Mouse (Mus musculus) heart, embryonic 10.5 days (tissue): ENCODE results near the gene Ralb. TPM values are rescaled to one million over a fixed set of nuclear protein-coding genes. Genes with fewer than 3 reads are reported as not detected.

ENCODE experiments used
- DNase-seq: peaks from one replicate; pipeline ENCODE4 v3.0.0-alpha.2; 2017; ENCODE audit warnings: low spot score
- H3K27ac ChIP-seq: fragments of 300-500 bp; sonication (generic); 2 replicates; pipeline ENCODE4 v1.5.1; 2016; ENCODE audit warnings: mild to moderate bottlenecking
- H3K27me3 ChIP-seq: fragments of 300-500 bp; sonication (generic); 2 replicates; pipeline ENCODE4 v1.6.1; 2016; ENCODE audit warnings: mild to moderate bottlenecking; ENCODE audit not compliant: poor library complexity, insufficient read depth, severe bottlenecking
- H3K36me3 ChIP-seq: fragments of 300-500 bp; sonication (generic); 2 replicates; pipeline ENCODE4 v1.6.1; 2016; ENCODE audit warnings: mild to moderate bottlenecking, moderate library complexity
- H3K4me1 ChIP-seq: fragments of 300-500 bp; sonication (generic); 2 replicates; pipeline ENCODE4 v1.6.1; 2016; ENCODE audit warnings: mild to moderate bottlenecking
- H3K4me3 ChIP-seq: fragments of 300-500 bp; sonication (generic); 2 replicates; pipeline ENCODE4 v1.5.1; 2016; ENCODE audit warnings: mild to moderate bottlenecking, moderate library complexity
- H3K9me3 ChIP-seq: fragments of 300-500 bp; sonication (generic); 2 replicates; pipeline ENCODE4 v1.6.1; 2016; ENCODE audit warnings: mild to moderate bottlenecking, moderate library complexity
- WGBS: fragments of 180-500 bp; shearing (Covaris S2); methylation state at CpG from one replicate; pipeline ENCODE4 v1.1.7; 2016; 5-methylcytosine and 5-hydroxymethylcytosine counted together
- polyA plus RNA-seq: library from polyadenylated mRNA; unstranded; fragments of >200 nt; fragmentation: Nextera tagmentation; extraction: Ambion mirVana; gene quantifications from 2 replicates; pipeline ENCODE4 v1.2.1, GENCODE M21; 2016

Ralb gene
- polyA plus RNA-seq, 1 experiment from 2014 or later = 176 TPM

DNA sequence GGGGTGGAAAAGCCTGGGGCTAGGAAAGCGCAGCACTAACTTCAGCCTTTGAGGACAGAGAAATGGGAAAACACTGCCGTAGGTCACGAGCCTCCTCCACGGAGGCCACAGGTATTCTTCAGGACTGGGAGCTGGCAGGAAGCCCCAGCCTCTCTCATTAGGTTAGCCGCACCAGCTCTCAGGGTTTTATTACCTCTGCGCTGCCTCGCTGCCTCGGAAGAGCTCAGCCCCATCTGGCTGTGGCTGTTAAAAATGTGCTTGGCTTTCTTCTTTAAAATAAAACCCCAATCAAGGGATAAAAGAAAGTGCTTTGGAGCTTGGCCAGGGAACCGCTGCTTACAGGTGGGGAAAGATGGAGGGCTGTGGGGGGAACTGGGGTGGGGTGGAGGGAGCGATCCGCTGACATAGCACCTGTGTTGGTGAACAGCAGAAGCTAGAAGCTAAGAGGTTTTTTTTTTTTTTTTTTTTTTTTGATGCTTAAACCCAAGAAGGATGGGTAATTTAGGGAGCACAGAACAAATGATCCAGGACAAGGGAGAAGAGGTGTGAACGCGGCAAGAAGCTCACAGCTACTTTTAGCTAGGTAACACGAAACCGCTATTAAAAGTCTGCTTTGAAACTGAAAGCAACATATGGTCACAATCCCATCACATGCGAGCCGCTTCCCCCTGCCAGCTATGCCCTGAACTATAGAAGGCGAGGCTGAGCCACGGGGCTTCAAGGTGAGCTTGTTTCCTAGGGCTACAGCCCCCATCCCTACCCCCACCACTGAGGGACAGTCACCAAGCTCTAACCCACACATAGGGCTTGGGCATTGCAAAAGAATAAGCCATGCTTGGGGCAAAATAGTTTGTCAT lies 47.7 kb downstream of the Ralb start:
- H3K4me1 ChIP-seq = peaks cover 5% of the 10 kb centered on the region; the same call in 1 of the 2 replicates
- peak overlapping the region; percentile 23; the same call in 1 of the 2 replicates for H3K4me3 ChIP-seq
- 36% methylated on average over 19 of the region's 19 CpGs for WGBS
- no peaks in the 10 kb centered on the region for H3K36me3 ChIP-seq
- H3K27ac ChIP-seq = no peak overlapping the region
- no peak for DNase-seq
- H3K27me3 ChIP-seq = peaks cover 14% of the 10 kb centered on the region
- H3K9me3 ChIP-seq = no peaks in the 10 kb centered on the region

DNA sequence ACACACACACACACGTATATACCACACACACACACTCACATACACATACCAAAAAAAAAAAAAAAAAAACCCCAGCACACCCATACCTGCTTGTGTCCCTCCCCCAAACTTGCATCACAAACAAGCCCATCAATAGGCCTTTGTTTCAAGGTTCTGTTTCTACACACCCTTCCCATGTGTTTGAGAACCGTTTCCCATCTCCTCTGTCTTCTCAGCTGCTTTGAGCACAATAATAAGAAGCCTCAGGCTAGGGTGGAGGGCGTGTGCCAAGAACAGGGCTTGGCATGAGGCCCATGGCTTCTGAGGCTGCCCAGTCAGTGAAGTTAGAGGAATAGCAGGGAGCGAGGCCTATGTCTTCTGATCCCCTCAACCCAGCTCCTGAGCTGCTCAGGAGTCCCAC lies 50.9 kb downstream of the Ralb start:
- Histone ChIP-seq H3K9me3 (no peaks in the 10 kb centered on the region), H3K4me1 (peaks cover 5% of the 10 kb centered on the region; the same call in 1 of the 2 replicates), H3K36me3 (no peaks in the 10 kb centered on the region), H3K27me3 (peaks cover 22% of the 10 kb centered on the region), H3K27ac (no peak overlapping the region), H3K4me3 (no peak overlapping the region)
- WGBS = 60% methylated on average over 3 of the region's 4 CpGs
- no peak for DNase-seq

DNA sequence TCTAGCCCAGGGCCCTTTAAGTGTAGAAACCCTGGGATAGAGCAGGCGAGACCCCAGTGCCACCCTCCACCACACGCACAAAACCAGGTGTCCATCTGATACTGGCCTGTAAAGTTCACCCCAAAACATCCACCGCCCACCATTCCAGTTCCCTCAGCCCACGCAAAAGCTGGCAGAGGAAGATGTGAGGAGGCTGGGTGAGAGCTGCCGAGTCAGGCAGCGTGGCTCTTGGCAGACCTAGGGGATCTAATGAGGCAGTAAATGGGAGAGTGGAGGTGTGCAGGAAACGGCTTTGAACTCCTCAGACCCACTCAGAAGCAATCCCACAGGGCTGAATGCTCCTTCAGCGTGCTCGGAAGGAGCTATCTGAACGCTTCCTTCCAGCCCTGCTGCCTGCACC lies 53.2 kb downstream of the Ralb start:
- Histone ChIP-seq H3K27ac (no peak overlapping the region), H3K9me3 (no peaks in the 10 kb centered on the region), H3K27me3 (peaks cover 17% of the 10 kb centered on the region), H3K36me3 (no peaks in the 10 kb centered on the region), H3K4me3 (no peak overlapping the region), H3K4me1 (peaks cover 2% of the 10 kb centered on the region)
- WGBS = 62% methylated on average over 10 of the region's 10 CpGs
- DNase-seq = no peak

DNA sequence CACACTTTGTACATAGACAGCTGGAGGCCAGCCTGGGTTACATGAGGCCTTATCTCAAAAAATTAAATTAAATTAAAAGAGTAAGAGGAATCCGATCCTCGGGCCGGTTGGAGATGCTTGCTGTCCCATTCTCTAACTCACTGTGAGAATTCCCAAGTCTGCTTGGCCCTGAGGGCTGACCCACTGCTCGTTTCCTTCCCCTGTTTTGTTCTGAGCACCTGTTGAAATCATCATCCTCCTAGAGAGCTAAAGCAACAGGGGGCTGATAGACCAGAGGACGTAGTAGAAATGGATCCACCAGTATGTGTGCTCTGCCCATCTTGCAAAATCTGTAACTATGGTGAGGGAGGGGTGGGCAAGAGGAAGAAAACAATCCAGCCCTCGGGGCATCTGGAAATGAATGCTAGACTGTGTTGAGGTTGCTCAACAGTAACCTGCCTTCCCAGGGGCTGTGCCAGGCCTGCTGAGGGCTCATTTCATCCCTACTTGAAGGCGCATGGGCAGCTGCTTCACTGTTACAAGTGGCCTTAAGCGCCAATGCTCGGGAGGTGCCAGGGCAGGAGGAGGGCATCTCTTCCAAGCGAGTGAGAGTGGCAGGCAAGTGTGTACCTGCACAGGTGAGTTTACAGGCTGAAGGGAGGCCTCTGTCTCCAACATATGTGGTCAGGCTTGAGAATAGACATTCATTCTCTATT lies 53.8 kb downstream of the Ralb start:
- H3K27me3 ChIP-seq = peaks cover 12% of the 10 kb centered on the region
- no peak overlapping the region for H3K4me3 ChIP-seq
- H3K4me1 ChIP-seq = peaks cover 6% of the 10 kb centered on the region
- no peak overlapping the region for H3K27ac ChIP-seq
- H3K9me3 ChIP-seq = no peaks in the 10 kb centered on the region
- no peak for DNase-seq
- H3K36me3 ChIP-seq = no peaks in the 10 kb centered on the region
- WGBS = 82% methylated on average over 10 of the region's 10 CpGs

DNA sequence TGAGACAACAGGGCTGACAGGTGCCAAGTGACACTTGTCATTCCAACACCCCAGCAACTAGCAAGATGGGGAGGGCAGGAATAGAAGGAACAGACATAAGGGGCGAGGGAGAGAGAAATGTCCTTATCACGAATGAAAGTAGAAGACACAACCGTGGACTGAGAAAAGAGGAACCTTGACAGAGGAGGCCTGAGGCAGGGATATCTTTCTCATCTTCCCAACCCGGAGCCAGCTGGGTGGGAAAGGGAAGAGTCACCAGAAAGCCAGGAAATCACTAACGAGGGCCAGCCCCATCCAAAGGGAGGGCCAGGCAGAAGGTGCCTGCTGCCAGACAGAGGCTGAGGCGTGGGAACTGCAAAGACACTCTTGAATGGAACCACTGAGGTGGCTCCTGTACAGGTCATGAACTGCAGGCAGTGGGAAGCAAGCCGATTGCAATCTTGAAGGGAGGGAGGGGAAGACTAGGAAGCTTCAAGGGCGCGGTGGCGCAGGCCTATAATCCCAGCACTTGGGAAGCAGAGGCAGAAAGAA lies 57.8 kb downstream of the Ralb start:
- 50% methylated on average over 10 of the region's 10 CpGs for WGBS
- no peak overlapping the region for H3K27ac ChIP-seq

DNA sequence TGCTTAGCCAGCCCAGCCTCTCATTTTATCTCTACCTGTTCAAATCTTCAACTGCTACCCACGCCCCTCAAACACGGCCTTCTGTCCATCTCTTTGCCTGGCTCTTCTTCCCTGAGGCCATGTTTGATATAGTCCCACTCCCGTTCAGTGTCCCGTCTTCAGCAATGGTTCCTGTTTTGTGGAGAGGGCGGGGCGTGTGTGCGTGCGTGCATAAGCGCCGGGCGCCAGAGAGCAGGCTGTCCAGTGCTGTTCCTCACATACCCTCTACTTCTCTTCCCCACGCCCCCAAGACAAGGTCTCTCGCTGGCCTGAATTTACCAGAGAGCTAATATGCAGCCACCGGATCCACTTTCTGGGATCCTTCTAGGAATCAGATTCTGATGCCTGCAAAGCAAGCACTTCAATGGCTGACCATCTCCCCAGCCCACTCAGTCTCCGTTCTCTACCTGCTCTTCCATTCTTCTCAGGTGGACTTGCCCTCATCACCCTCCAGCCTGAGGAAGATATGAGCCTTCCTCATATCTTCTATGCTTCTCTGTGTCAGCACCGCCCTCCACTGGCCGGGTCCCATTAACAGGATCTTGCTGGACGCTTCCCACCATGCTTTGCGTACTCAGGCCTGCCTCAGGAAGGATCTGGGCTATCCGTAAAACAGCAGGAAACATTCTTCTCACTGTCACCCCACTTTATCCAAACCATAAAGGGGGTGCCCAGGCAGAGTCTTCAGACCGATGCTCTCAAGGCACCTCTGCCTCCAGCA lies 60.8 kb downstream of the Ralb start:
- peaks cover 6% of the 10 kb centered on the region for H3K4me1 ChIP-seq
- no peak for DNase-seq
- H3K36me3 ChIP-seq = no peaks in the 10 kb centered on the region
- no peak overlapping the region for H3K27ac ChIP-seq
- 78% methylated on average over 21 of the region's 21 CpGs for WGBS
- H3K27me3 ChIP-seq = no peaks in the 10 kb centered on the region
- H3K9me3 ChIP-seq = no peaks in the 10 kb centered on the region
- H3K4me3 ChIP-seq = no peak overlapping the region

More for the DNA sequence above, 57.8 kb downstream of the Ralb start:
- H3K27me3 ChIP-seq = peaks cover 8% of the 10 kb centered on the region; the same call in 1 of the 2 replicates
- no peak overlapping the region for H3K4me3 ChIP-seq
- H3K4me1 ChIP-seq = peaks cover 6% of the 10 kb centered on the region
- no peaks in the 10 kb centered on the region for H3K36me3 ChIP-seq
- H3K9me3 ChIP-seq = no peaks in the 10 kb centered on the region
- DNase-seq = no peak

DNA sequence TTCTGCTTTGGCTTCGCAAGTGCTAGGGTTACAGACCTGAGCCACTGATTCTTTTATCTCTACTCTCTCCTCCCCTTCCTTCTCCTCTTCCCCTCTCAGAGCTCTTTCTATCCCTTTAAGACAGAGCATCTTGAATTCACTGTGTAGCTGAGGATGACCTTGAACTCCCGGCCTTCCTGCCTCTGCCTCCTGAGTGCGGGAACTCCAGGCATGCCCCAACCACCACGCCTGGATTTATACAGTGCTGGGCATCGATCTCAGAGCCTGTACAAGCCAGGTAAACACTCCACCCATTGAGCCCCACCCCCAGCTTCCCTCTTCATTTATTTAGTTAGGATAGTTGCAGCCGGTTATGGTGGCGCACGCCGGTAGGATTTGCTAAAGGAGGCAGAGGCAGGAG lies 61.7 kb downstream of the Ralb start:
- H3K4me1 ChIP-seq = peaks cover 6% of the 10 kb centered on the region
- WGBS = 86% methylated on average over 9 of the region's 9 CpGs
- H3K9me3 ChIP-seq = no peaks in the 10 kb centered on the region
- no peaks in the 10 kb centered on the region for H3K36me3 ChIP-seq
- H3K27me3 ChIP-seq = no peaks in the 10 kb centered on the region
- no peak overlapping the region for H3K27ac ChIP-seq
- no peak overlapping the region for H3K4me3 ChIP-seq
- no peak for DNase-seq

DNA sequence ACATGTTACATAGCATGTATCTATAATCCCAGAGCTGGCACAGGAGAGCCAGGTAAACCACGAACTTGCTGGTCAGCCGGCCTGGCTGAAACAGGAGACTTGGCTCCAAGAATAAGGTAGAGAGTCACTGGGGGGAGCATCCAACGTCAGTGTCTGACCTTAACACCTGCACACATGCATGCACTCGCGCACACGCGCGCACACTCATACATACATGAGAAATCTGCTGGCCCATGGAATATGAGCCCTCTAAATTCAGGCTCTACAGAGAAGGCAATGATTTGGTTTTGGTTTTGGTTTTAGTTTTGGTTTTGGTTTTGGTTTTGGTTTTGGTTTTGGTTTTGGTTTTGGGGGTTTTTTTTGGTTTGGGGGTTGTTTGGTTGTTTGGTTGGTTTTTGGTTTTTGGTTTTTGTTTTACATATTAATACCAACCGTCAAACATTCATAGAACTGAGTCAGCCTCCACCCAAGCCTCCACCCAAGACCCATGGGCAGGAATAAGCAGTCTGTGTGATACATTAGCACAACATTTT lies 66.4 kb downstream of the Ralb start:
- 88% methylated on average over 9 of the region's 9 CpGs for WGBS
- H3K27ac ChIP-seq = no peak overlapping the region
- H3K9me3 ChIP-seq = no peaks in the 10 kb centered on the region
- H3K4me1 ChIP-seq = no peaks in the 10 kb centered on the region
- no peaks in the 10 kb centered on the region for H3K27me3 ChIP-seq
- H3K36me3 ChIP-seq = no peaks in the 10 kb centered on the region
- no peak overlapping the region for H3K4me3 ChIP-seq
- DNase-seq = no peak

DNA sequence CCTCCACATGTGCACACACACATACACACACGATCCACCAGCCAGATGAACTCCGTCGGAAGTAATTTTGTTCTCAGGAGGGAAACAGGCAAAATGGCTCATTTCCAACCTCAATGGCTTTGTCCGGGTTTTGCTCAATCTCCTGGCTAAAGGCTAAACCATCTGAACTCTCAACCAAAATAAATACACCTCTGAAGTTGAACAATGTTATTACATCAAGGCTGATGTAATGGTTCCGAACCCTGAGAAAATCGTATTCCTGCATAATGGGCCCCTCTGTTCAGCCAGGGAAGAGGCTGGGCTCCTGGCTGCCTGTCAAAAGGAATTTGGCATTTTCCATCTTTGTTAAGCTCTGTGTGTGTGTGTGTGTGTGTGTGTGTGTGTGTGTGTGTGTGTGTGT lies 67.2 kb downstream of the Ralb start:
- H3K4me3 ChIP-seq = no peak overlapping the region
- no peaks in the 10 kb centered on the region for H3K9me3 ChIP-seq
- H3K27me3 ChIP-seq = no peaks in the 10 kb centered on the region
- H3K36me3 ChIP-seq = no peaks in the 10 kb centered on the region
- 85% methylated on average over 6 of the region's 6 CpGs for WGBS
- H3K4me1 ChIP-seq = no peaks in the 10 kb centered on the region
- H3K27ac ChIP-seq = no peak overlapping the region
- DNase-seq = no peak

DNA sequence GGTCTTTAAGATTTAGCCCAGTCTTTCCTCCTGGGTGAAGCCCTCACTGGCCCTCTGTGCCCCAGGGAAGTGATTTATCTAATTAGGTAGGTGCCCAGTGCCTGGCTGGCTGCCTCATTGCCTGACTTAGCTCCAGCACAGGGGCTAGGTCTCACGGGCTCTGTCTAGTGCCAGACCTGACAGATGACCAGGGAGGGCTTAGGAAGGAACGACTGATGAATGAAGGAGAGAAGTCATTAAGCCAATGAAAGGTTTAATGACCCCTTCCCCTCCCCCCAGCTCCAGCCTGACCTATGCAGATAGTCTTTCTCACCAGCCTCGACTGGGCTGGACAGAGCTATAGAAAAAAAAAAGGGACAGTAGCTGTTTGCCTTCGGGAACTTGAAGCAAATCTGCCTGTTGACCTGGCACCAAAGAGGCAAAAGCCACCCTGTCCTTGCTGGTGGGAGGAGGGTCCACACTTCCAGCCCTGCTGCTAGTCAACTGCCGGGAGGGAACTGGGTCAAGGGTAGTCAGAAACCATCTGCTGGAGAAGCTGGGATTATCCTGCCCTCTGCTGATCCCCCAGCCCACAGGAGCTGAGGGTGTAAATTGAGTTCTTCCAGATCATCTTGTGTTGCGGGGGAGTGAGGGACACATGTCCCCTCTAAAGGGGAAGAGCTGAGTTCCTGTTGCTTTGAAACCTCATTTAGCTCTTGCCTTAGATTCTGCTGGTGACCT lies 80.3 kb downstream of the Ralb start:
- Histone ChIP-seq H3K4me1 (peaks cover 38% of the 10 kb centered on the region), H3K27me3 (peaks cover 70% of the 10 kb centered on the region), H3K27ac (no peak overlapping the region), H3K36me3 (no peaks in the 10 kb centered on the region), H3K9me3 (no peaks in the 10 kb centered on the region), H3K4me3 (no peak overlapping the region)
- WGBS = 14% methylated on average over 6 of the region's 6 CpGs
- no peak for DNase-seq

DNA sequence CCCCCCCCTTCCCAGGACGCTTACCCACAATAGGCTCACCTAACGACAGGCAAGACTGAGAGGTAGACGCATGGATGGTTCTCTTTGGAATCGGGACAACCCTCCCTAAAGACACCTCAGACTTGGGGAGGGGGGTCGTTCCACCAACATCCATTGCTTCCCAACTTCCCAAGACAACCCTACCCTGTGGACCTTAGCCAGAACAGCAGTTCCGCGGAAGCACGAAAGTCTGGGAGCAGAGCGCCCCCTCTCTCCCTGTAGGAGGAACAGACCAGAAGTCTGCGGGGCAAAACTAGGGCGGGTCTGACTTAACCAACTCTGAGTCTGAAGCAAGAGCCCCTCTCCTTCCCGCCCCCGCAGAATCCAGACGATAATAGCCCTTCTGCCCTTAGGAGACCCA lies 81.1 kb downstream of the Ralb start:
- H3K27me3 ChIP-seq = peaks cover 78% of the 10 kb centered on the region
- no peak for DNase-seq
- peaks cover 44% of the 10 kb centered on the region for H3K4me1 ChIP-seq

DNA sequence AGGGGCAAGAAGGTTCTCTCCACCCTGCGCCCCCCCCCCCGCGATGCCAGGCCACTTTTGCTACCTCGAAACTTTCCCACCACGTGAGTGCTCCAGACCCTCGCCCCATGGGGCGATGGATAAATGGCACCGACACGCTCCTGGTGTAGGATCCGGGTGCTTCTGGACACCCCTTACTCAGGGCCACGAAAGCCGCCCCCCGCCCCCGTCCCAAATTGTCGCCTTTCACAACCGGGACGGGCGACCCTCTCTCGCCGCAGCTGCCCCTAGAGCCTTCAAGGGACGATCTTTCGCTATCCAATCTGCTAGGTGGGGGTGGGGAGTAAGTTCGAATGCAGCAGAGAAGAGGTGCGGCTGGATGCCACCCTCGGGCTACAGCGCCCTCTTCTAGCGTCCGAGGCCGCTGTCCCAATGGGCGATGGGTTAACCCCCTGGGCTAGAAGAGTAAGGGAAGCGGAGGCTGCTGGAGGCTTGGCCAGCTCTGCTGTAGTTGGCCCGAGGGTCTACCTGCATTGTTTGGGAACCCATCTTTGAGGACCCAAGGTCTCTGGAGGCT lies 82.1 kb downstream of the Ralb start:
- WGBS = 1% methylated on average over 32 of the region's 32 CpGs
- H3K4me3 ChIP-seq = peak overlapping the region; percentile 73
- no peaks in the 10 kb centered on the region for H3K36me3 ChIP-seq
- H3K27me3 ChIP-seq = peaks cover 88% of the 10 kb centered on the region
- peaks cover 44% of the 10 kb centered on the region for H3K4me1 ChIP-seq
- H3K27ac ChIP-seq = no peak overlapping the region
- no peak for DNase-seq
- no peaks in the 10 kb centered on the region for H3K9me3 ChIP-seq

More for the DNA sequence above, 81.1 kb downstream of the Ralb start:
- Histone ChIP-seq H3K9me3 (no peaks in the 10 kb centered on the region), H3K36me3 (no peaks in the 10 kb centered on the region), H3K27ac (no peak overlapping the region), H3K4me3 (no peak overlapping the region)
- WGBS = 5% methylated on average over 14 of the region's 14 CpGs
